Mouse (Mus musculus) urinary bladder, postnatal 4 days (tissue): Measurements from ENCODE around the gene Dclre1b.
"Not testable (repeated sequence)": the region's sequence is repeated elsewhere in the genome, so short reads cannot be mapped to it uniquely, and the experiment has no call there.

Source experiments
- DNase-seq, 2 experiments: peaks; one replicate each; pipeline ENCODE4 v3.0.0; 2021 to 2022; ENCODE audit warnings: low spot score in 2 of 2

Dclre1b gene

GRCm38 (mm10) chr3:103808891-103809798 is at the start of gene Dclre1b, which contains the start of the genes Ap4b1 and Gm43064:
Dclre1b (minus strand) TSS chr3:103809444.
Ap4b1 (plus strand) TSS chr3:103809520.
Gm43064 (plus strand) TSS chr3:103809573.
- peak; percentile 87 to 92 for DNase-seq

GRCm38 (mm10) chr3:103857977-103858563 is 48.8 kb upstream of the Dclre1b start:
- no peak for DNase-seq

DNA sequence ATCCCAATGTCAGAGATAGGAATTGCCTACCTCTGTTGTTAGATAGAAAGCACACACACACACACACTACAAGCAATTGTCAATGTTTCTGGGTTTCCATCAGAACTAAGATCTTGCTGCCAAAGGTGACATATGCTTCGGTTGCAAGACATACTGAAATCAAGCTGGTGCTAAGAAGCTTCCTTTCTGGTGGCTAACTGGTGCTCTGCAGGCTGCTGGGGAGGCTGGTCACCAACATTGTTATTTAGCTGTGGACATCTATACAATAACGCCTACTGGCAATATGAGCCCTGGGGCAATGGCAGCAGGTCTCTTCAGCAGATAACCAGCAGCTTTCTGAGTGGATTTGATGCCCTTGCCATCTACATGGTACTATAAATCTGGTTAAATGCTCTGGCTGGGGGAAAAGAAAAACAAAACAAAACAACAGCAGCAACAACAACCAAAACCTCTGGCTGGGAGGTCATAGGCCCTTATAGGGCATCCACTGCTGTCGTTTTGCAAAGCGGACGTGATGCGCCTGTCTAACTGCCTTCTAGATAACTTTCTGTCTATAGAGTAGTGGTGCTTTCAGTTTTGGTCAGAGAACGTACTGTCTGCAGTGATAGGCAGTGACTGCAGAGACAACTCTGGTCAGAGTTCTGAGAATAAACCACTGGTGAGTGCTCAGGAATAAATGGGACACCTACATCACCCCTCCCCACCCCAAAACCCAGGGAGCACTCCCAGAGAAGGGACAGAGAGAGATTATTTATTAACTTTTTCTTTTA is 48.0 kb upstream of the Dclre1b start:
- no peak for DNase-seq

DNA sequence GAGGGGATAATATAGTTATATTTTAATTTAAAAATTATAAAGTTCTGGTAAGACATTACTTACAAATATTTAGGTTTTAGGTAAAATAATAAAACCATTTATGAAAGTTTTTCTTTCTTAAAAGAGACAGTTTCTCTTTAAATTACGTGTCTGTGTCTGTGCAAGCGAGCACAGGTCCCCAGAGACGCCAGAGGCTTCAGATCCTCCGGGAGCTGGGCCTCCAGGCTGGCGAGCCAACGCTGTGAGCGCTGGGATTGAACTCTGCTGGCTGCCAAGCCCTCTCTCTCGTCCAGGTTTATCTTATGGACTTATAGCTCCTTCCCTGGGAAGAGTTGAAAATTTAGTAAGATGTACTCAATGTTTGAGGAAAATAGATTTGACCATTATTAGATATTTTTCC is 44.6 kb upstream of the Dclre1b start:
- DNase-seq = no peak

DNA sequence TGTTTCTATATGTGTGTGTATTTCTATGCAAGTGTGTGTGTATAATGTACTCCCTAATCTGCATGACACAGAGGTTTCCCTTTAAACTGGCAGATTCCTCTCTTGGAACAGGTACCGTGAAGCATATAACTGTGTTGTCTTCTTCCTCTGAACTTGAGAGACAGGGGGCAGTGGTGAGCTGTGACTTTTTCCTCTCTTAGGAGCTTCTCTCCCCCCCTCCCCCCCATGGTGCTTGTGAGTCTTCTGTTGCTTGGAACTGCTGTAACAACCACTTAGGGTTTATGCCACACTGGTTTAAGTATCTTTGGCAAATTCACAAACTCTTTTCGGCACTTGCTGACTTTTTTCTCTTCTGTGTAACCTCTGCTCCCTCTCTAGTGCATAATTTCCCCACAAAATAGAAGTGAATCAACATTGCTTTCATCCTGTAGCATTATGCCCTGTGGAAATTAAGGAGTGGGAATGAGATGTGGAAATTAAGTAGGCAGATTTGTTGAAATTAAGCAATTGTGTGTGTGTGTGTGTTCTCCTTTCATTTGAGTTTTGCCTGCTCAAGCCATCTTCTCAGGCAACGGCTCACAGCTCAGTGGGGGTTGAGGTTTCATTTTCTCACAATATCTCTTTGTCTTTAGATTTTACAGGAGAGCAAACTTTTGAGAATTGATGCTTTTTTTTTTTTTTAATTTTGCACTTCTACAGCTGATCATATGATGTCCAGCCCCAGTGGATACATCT is 43.5 kb upstream of the Dclre1b start:
- no peak for DNase-seq

DNA sequence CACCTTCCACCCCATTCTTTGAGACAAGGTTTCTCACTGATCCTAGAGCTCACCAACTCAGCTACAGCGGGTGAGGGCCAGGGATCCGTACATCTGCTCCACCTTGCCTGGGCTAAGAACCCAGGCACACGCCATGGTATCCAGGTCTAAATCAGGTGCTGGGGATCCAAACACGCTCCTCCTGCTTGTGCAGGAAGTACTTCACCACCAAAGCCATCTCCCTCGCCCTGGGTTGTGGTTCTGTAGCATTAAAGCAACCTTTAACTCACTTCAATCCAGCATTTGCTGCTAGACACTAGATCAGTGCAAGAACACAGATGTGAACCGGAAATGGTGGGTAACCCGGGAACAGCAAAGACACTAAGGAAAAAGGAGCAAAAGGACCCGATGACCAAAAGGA is 42.6 kb upstream of the Dclre1b start:
- no peak for DNase-seq

GRCm38 (mm10) chr3:103851481-103851880 is 42.2 kb upstream of the Dclre1b start:
- no peak for DNase-seq

GRCm38 (mm10) chr3:103850644-103851363 is 41.6 kb upstream of the Dclre1b start:
- DNase-seq = no peak

DNA sequence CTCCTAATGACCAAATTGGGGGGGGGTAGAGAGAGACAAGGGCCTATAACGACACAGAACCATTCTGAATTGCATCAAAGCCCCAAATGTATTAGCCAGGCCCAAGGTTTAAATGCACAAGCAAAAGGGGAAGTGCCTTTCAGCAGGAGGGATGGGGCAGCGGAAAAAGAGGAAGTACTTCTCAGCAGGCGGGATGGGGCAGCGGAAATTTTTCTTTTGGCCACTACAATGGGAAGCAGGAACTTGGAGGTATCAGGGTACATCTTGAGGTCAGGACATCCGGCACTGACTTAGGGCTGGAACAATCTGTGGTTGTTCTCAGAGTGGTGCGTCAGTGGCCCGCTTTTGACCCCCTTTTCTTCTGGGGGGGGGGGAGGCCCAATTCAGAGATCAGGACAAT is 31.7 kb upstream of the Dclre1b start:
- DNase-seq = not testable (repeated sequence)

GRCm38 (mm10) chr3:103840195-103840594 is 31.0 kb upstream of the Dclre1b start:
- not testable (repeated sequence) for DNase-seq

DNA sequence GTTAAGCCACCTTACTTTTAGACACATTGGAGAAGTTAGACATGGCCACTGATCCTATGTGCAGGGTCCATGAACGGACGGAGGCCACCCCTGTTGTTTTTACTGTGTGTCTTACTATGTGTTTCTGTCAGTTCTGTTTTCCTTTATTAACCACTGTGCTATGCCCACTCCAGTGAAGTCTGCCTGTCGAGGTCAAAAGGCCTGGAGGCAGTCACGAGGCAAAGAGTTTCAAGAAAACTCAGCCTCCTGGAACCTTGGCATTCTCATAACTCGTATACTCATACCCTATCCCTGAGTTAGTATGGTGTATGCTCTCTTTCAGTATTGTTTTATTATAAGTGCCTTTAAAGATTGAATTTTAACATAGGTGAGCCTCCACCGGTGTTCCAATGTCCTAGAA is 30.5 kb upstream of the Dclre1b start:
- no peak for DNase-seq

DNA sequence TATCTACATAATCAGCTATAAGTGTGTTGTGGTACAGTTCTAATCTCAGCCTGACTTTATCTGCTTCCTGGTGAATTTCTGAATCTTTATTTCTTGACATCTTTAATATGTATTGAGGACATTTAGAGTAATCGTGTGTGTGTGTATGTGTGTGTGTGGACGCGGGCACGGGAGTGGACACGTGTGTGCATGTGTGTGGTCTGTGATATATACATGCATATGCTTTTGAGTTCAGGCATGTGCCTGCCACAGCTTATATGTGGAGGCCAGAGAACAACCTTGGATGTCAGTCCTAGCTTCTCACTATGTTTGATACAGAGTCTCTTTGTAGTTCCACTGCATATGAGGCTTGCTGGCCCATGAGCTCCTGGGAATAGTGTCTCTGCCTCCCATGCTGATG is 27.2 kb upstream of the Dclre1b start:
- DNase-seq = no peak

DNA sequence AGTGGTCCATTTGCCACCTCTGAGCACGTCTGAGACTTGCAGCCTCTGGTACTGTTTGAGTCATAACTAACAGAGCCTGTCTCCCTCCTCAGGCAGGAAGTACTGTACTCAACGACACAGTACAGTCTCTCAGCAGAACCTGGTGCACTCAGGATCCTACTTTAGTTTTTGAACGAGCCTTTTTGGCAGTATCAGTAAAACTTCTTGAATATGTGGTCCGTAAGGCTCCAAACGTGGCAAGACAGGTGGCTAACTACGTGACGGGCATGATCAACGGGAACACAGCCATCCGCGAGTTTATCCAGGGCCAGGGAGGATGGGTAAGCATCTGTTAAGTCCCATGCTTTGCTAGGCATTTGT is 26.7 kb upstream of the Dclre1b start:
- DNase-seq = no peak

- no peak for DNase-seq
Measured at GRCm38 (mm10) chr3:103835272-103835950, 26.2 kb upstream of the Dclre1b start.

- DNase-seq = no peak
Measured at GRCm38 (mm10) chr3:103834001-103834400, 24.8 kb upstream of the Dclre1b start.

- DNase-seq = no peak
Measured at GRCm38 (mm10) chr3:103832426-103832825, 23.2 kb upstream of the Dclre1b start, which contains the start of gene Bcl2l15. Bcl2l15 (plus strand) TSS chr3:103832601.

- DNase-seq = no peak
Measured at GRCm38 (mm10) chr3:103831146-103831545, 21.9 kb upstream of the Dclre1b start.

DNA sequence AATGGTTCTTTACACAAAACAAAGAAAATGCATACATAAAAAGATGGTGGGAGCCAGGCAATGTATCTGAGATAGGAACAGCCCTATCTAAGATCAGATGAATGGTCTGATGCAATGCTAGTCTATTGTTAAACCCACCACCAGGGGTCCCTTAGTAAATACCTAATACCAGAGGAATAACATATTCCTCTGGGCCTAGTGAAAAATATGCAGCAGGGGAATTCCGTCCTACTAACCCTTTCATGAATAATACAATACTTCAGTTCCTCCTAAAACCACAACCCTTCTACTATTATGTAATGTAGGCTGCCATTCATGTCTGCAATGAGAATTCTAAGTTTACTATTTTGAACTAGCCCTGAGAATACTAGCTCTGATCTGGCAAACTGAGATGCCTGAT is 21.4 kb upstream of the Dclre1b start:
- not testable (repeated sequence) for DNase-seq

GRCm38 (mm10) chr3:103829036-103829435 is 19.8 kb upstream of the Dclre1b start:
- no peak for DNase-seq

DNA sequence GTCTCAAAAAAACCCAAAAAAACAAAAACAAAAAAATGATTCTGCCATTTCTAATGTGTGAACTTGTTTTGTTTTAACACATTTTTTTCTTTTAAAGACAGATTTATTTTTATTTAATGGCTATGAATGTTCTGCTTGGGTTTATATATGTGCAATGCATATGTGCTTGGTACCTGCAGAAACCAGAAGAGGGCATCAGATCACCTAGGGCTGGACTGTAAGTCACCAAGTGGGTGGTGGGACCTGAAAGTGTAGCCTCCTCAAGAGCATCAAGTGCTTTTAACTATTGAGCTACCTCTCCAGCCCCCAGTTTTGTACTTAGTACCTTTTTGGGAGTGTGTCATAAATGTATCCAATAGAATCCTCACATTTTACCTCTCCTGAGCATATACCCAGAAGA is 18.3 kb upstream of the Dclre1b start:
- no peak for DNase-seq
